Mouse (Mus musculus) adrenal gland (tissue): ENCODE measurements at regions not wholly inside any gene's neighbourhood (a gene's known extent, or its start where the extent isn't known, plus 50 kb on each side); places are given as distances from the start of the nearest gene placed in this dataset.

Source experiments
- intact Hi-C: fragments of 180-260 bp; cut with DNase I; formaldehyde crosslinking; loops from one replicate; pipeline ENCODE4 v1.15.1; 2025

GRCm38 (mm10) chr2:72749495-72749894 lies 230.8 kb downstream of the Sp3 start:
- intact Hi-C loops: no loop called here

- intact Hi-C loops: no loop called here
Measured at GRCm38 (mm10) chr2:72751441-72751840, 228.8 kb downstream of the Sp3 start.

GRCm38 (mm10) chr2:72752624-72753176 lies 227.5 kb downstream of the Sp3 start:
- intact Hi-C loops: no loop called here

GRCm38 (mm10) chr2:72753788-72754713 lies 226.2 kb downstream of the Sp3 start:
- intact Hi-C loops: no loop called here

- intact Hi-C loops: no loop called here
Measured at GRCm38 (mm10) chr2:72763454-72763853, 216.8 kb downstream of the Sp3 start.

- intact Hi-C loops: no loop called here
Measured at GRCm38 (mm10) chr2:72769030-72769630, 211.1 kb downstream of the Sp3 start.

GRCm38 (mm10) chr2:72773401-72773800 lies 206.8 kb downstream of the Sp3 start:
- intact Hi-C loops: no loop called here

- intact Hi-C loops: no loop called here
Measured at GRCm38 (mm10) chr2:72777330-72777729, 202.9 kb downstream of the Sp3 start.

GRCm38 (mm10) chr2:72777806-72778510 lies 202.3 kb downstream of the Sp3 start:
- intact Hi-C loops: no loop called here

- intact Hi-C loops: loop anchor here (10.0 kb wide), 1 partner anchor 285 kb away; no protein-coding TSS in a partner anchor
Measured at GRCm38 (mm10) chr2:72779268-72780163, 200.7 kb downstream of the Sp3 start.

GRCm38 (mm10) chr2:72781369-72782275 lies 198.6 kb downstream of the Sp3 start:
- intact Hi-C loops: loop anchor here (10.0 kb wide), 1 partner anchor 283 kb away; no protein-coding TSS in a partner anchor

GRCm38 (mm10) chr2:72782355-72782754 lies 197.9 kb downstream of the Sp3 start:
- intact Hi-C loops: loop anchor here (10.0 kb wide), 1 partner anchor 282 kb away; no protein-coding TSS in a partner anchor

- intact Hi-C loops: loop anchor here (10.0 kb wide), 1 partner anchor 279 kb away; no protein-coding TSS in a partner anchor
Measured at GRCm38 (mm10) chr2:72785365-72786043, 194.7 kb downstream of the Sp3 start.

- intact Hi-C loops: loop anchor here (10.0 kb wide), 1 partner anchor 279 kb away; no protein-coding TSS in a partner anchor
Measured at GRCm38 (mm10) chr2:72786044-72786737, 194.1 kb downstream of the Sp3 start.

GRCm38 (mm10) chr2:72787616-72788015 lies 192.6 kb downstream of the Sp3 start:
- intact Hi-C loops: loop anchor here (10.0 kb wide), 1 partner anchor 277 kb away; no protein-coding TSS in a partner anchor

- intact Hi-C loops: no loop called here
Measured at GRCm38 (mm10) chr2:72791496-72791895, 188.8 kb downstream of the Sp3 start.

GRCm38 (mm10) chr2:72793424-72793823 lies 186.8 kb downstream of the Sp3 start:
- intact Hi-C loops: no loop called here

- intact Hi-C loops: no loop called here
Measured at GRCm38 (mm10) chr2:72794501-72794900, 185.7 kb downstream of the Sp3 start.
